Mouse (Mus musculus) stomach, postnatal 0 days (tissue): ENCODE measurements at regions not wholly inside any gene's neighbourhood (a gene's known extent, or its start where the extent isn't known, plus 50 kb on each side); places are given as distances from the start of the nearest gene placed in this dataset.

Source experiments
- ATAC-seq: fragments of 200-750 bp; cut with Nextera tagmentation; 2 replicates; pipeline ENCODE4 v1.8.0; 2017; ENCODE audit not compliant: low FRiP score, low TSS enrichment
- DNase-seq: peaks from one replicate; pipeline ENCODE4 v3.0.0-alpha.2; 2016; ENCODE audit warnings: low spot score
- H3K27ac ChIP-seq: fragments of 300-500 bp; sonication (generic); replicated peaks from 2 replicates; pipeline ENCODE4 v1.5.1; 2014; ENCODE audit warnings: mild to moderate bottlenecking, control low read depth
- H3K27me3 ChIP-seq: fragments of 300-500 bp; sonication (generic); 2 replicates; pipeline ENCODE4 v1.6.1; 2014; ENCODE audit warnings: low read length; ENCODE audit not compliant: control insufficient read depth, insufficient read depth
- H3K36me3 ChIP-seq: fragments of 300-500 bp; sonication (generic); 2 replicates; pipeline ENCODE4 v1.6.1; 2014; ENCODE audit warnings: low read length, mixed read lengths; ENCODE audit not compliant: control insufficient read depth, insufficient read depth
- H3K4me1 ChIP-seq: fragments of 300-500 bp; sonication (generic); replicated peaks from 2 replicates; pipeline ENCODE4 v1.6.1; 2014; ENCODE audit warnings: antibody characterized with exemption; ENCODE audit not compliant: control insufficient read depth, insufficient read depth
- H3K4me2 ChIP-seq: fragments of 300-500 bp; sonication (generic); replicated peaks from 2 replicates; pipeline ENCODE4 v1.6.1; 2014; ENCODE audit warnings: low read depth, mild to moderate bottlenecking, control low read depth, moderate library complexity
- H3K4me3 ChIP-seq: fragments of 300-500 bp; sonication (generic); 2 replicates; pipeline ENCODE4 v1.5.1; 2014; ENCODE audit warnings: low read depth, low read length, control low read depth
- H3K9ac ChIP-seq: fragments of 300-500 bp; sonication (generic); 2 replicates; pipeline ENCODE4 v1.6.1; 2014; ENCODE audit warnings: mild to moderate bottlenecking, low read length, control low read depth, mixed read lengths
- H3K9me3 ChIP-seq: fragments of 300-500 bp; sonication (generic); 2 replicates; pipeline ENCODE4 v1.6.1; 2016; ENCODE audit warnings: low read length; ENCODE audit not compliant: control insufficient read depth
- CTCF ChIP-seq: IDR thresholded peaks from 2 replicates; pipeline ENCODE4 v1.5.1; 2016; ENCODE audit warnings: antibody characterized with exemption, low read depth, mild to moderate bottlenecking, moderate library complexity
- EP300 ChIP-seq: optimal IDR thresholded peaks from 2 replicates; pipeline ENCODE3; 2016; ENCODE audit warnings: antibody characterized with exemption
- WGBS: fragments of 180-500 bp; shearing (Covaris S2); extraction: QIAGEN DNeasy Blood & Tissue Kit; methylation state at CpG from one replicate; pipeline ENCODE4 v1.1.7; 2014; 5-methylcytosine and 5-hydroxymethylcytosine counted together

DNA sequence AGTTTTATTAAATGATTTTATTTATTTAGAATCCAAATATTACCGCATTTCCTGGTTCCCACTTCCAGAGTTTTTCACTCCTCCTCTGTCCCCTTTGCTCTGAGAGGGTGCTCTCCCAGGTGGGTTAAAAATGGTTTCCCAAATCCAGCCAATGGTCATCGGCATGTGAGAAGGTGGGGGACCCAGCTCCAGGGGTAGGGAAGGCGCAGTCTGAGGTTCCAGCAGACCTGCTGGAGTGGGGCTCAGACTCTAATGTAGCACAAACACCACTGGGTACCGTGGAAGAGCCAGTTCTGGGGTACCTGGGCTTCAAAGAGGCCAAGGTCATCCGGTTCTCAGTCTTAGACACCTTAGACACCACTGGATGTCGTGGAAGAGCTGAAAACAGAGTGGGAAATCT is 875.6 kb downstream of the Fscb start:
- no peak overlapping the region for H3K4me3 ChIP-seq
- H3K4me1 ChIP-seq, result no peaks in the 10 kb centered on the region
- no peak overlapping the region for H3K9ac ChIP-seq
- no peak for DNase-seq
- no peak for TF ChIP-seq CTCF
- no peak for TF ChIP-seq EP300
- H3K4me2 ChIP-seq, result no peak overlapping the region
- no peak overlapping the region for H3K27ac ChIP-seq
- H3K27me3 ChIP-seq, result no peaks in the 10 kb centered on the region
- 74% methylated on average over 6 of the region's 6 CpGs for WGBS
- no peaks in the 10 kb centered on the region for H3K36me3 ChIP-seq
- ATAC-seq, result no peak
- H3K9me3 ChIP-seq, result no peaks in the 10 kb centered on the region

DNA sequence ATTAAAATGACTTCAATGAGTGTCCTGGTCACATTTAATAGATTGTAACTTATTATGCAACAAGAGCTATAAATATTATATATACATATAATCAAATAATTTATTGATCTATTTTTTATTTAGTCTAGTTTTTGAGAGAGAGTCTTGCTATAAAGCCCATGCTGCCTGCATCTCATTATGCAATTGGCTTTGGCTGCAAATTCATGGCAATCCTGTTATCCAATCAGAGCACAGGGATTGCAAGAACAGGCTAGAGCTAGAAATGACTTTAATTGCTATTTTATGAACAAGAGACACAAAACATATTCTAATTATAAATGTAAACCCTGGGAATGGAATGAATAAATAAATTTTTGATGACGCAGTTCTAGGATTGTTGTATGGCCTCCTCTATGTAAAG is 919.8 kb downstream of the Fscb start:
- Histone ChIP-seq H3K9ac (no peak overlapping the region), H3K27ac (no peak overlapping the region), H3K9me3 (no peaks in the 10 kb centered on the region), H3K4me2 (no peak overlapping the region), H3K36me3 (no peaks in the 10 kb centered on the region), H3K4me3 (no peak overlapping the region), H3K27me3 (no peaks in the 10 kb centered on the region), H3K4me1 (no peaks in the 10 kb centered on the region)
- TF ChIP-seq CTCF, result no peak
- no peak for TF ChIP-seq EP300
- DNase-seq, result no peak
- WGBS, result 87% methylated on average over 1 of the region's 1 CpGs
- no peak for ATAC-seq

DNA sequence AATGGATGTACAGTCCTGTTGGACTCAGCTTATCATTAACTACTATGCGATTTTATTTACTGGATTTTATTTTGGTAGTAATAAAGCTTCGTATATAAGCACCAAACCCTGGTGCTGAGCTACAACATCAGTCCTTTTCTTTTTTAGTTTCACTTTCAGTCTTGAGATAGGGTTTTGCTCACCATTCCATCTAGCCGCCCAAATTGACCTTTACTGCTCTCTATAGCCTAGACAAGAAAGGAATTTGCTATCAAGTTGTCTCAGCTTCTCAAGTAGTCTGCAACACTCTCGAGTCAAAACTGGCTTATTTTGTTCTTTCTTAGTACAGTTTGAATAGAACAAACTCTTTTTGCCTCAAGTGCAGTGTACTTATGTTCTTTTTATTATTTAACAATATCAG is 921.7 kb downstream of the Fscb start:
- ATAC-seq, result no peak
- H3K4me3 ChIP-seq, result peak overlapping the region; percentile 1; the same call in 1 of the 2 replicates
- no peaks in the 10 kb centered on the region for H3K9me3 ChIP-seq
- no peak for TF ChIP-seq CTCF
- no peak for TF ChIP-seq EP300
- 52% methylated on average over 4 of the region's 4 CpGs for WGBS
- no peak for DNase-seq
- no peaks in the 10 kb centered on the region for H3K4me1 ChIP-seq
- peak overlapping the region; percentile 9; the same call in 1 of the 2 replicates for H3K4me2 ChIP-seq
- no peak overlapping the region for H3K27ac ChIP-seq
- H3K9ac ChIP-seq, result no peak overlapping the region
- no peaks in the 10 kb centered on the region for H3K27me3 ChIP-seq
- H3K36me3 ChIP-seq, result no peaks in the 10 kb centered on the region

DNA sequence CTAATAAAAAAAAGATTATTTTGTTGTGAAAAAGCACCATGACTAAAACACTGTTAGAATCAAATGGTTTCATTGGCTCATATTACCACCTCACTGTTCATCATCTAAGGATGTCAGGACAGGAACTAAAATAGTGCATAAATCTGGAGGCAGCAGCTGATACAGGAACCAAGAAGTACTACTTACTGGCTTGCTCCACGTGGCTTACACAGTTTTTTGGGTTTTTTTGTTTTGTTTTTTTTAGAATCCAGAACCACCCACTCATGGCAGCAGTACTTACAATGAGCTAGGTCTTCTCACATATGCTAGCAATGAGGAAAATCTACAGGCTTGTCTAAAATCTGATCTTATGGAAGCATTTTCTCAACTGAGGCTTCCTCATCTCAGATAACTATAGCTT is 940.4 kb downstream of the Fscb start:
- no peak overlapping the region for H3K4me2 ChIP-seq
- no peaks in the 10 kb centered on the region for H3K36me3 ChIP-seq
- WGBS, result 44% methylated on average over 1 of the region's 1 CpGs
- no peaks in the 10 kb centered on the region for H3K27me3 ChIP-seq
- no peak overlapping the region for H3K4me3 ChIP-seq
- H3K9ac ChIP-seq, result no peak overlapping the region
- DNase-seq (no peak), ATAC-seq (no peak)
- no peaks in the 10 kb centered on the region for H3K4me1 ChIP-seq
- H3K27ac ChIP-seq, result no peak overlapping the region
- H3K9me3 ChIP-seq, result no peaks in the 10 kb centered on the region
- TF ChIP-seq CTCF (no peak), EP300 (no peak)

DNA sequence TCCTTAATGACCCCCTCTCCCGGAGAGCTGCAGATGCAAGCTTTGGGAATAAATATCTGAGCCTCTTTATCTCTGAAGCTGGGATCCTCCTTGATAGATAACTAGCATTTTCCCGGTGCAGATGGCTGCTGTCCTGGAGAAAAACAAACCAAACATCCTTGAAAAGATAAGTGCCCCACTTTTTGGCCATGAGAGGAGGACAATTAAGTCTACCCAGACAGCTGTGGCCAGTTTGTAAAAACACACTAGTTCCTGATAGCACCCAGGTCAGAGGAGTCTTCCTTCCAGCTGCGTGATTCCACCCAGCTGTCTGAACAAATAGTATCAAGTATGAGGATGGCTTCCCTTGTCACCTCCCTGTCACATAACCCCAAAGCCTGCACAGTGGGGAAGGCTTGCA is 970.7 kb downstream of the Fscb start:
- H3K27ac ChIP-seq, result no peak overlapping the region
- WGBS, result 30% methylated on average over 3 of the region's 3 CpGs
- H3K4me1 ChIP-seq, result no peaks in the 10 kb centered on the region
- no peaks in the 10 kb centered on the region for H3K9me3 ChIP-seq
- H3K36me3 ChIP-seq, result no peaks in the 10 kb centered on the region
- no peak for TF ChIP-seq CTCF
- no peak for TF ChIP-seq EP300
- H3K4me2 ChIP-seq, result no peak overlapping the region
- ATAC-seq (no peak), DNase-seq (no peak)
- H3K4me3 ChIP-seq, result no peak overlapping the region
- no peaks in the 10 kb centered on the region for H3K27me3 ChIP-seq
- H3K9ac ChIP-seq, result no peak overlapping the region

DNA sequence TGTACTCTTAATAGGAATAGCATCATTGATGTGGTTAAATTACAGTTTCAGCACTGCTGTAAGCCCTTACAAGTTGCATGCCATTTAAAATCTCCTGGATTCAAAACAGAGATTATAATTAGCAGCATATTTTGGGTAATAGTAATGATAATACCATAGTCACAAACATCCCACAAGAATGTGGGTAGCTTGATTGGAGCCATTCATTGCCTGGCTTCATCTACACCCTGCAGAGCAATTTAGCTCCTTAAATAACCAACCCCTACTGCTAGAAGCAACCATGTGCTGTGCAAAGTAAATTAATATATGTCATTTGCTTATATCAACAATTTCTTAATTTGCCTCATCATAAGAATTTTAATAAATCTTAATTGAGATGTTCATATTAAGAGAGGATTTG is 984.1 kb downstream of the Fscb start:
- H3K4me1 ChIP-seq, result no peaks in the 10 kb centered on the region
- H3K36me3 ChIP-seq, result no peaks in the 10 kb centered on the region
- H3K27me3 ChIP-seq, result no peaks in the 10 kb centered on the region
- ATAC-seq (no peak), DNase-seq (no peak)
- H3K4me3 ChIP-seq, result no peak overlapping the region
- TF ChIP-seq EP300 (no peak), CTCF (no peak)
- no peaks in the 10 kb centered on the region for H3K9me3 ChIP-seq
- H3K9ac ChIP-seq, result no peak overlapping the region
- H3K4me2 ChIP-seq, result no peak overlapping the region
- no peak overlapping the region for H3K27ac ChIP-seq
